Mouse (Mus musculus) megakaryocyte, embryonic 14.5 days (primary cell): Measurements from ENCODE around the gene Akap10.

Experiments used
- FLI1 ChIP-seq: IDR thresholded peaks from 2 replicates; pipeline ENCODE4 v1.6.1; 2012; ENCODE audit warnings: low read length, inconsistent platforms, mixed read lengths
- GATA1 ChIP-seq: IDR thresholded peaks from 3 replicates; pipeline ENCODE4 v1.6.1; 2012; ENCODE audit warnings: mixed read lengths, low read length, inconsistent platforms, borderline replicate concordance

GRCm38 (mm10) chr11:61879921-61880320 is 50.1 kb downstream of the Akap10 start:
- TF ChIP-seq GATA1, result no peak
- no peak for TF ChIP-seq FLI1
